Mouse (Mus musculus) testis, adult 2 months (tissue): Measurements from ENCODE around the gene Cntnap2. TPM values are rescaled to one million over a fixed set of nuclear protein-coding genes. Genes with fewer than 3 reads are reported as not detected.
"Not testable (repeated sequence)": the region's sequence is repeated elsewhere in the genome, so short reads cannot be mapped to it uniquely, and the experiment has no call there.

Experiments used
- H3K27ac ChIP-seq: fragments of 200-500 bp; 2 replicates; pipeline ENCODE4 v1.5.1; 2012; ENCODE audit warnings: low read depth, low read length; ENCODE audit not compliant: control insufficient read depth, insufficient read depth
- H3K27me3 ChIP-seq: fragments of 200-500 bp; 2 replicates; pipeline ENCODE4 v1.6.1; 2012; ENCODE audit warnings: mild to moderate bottlenecking, low read length, moderate library complexity; ENCODE audit not compliant: control insufficient read depth, insufficient read depth
- H3K36me3 ChIP-seq: fragments of 200-500 bp; 2 replicates; pipeline ENCODE4 v1.6.1; 2012; ENCODE audit warnings: mild to moderate bottlenecking, low read length; ENCODE audit not compliant: control insufficient read depth, insufficient read depth
- H3K4me1 ChIP-seq: fragments of 200-500 bp; 2 replicates; pipeline ENCODE4 v1.6.1; 2012; ENCODE audit warnings: low read length; ENCODE audit not compliant: control insufficient read depth, insufficient read depth
- H3K4me3 ChIP-seq: fragments of 200-500 bp; 2 replicates; pipeline ENCODE4 v1.5.1; 2012; ENCODE audit warnings: low read depth, mild to moderate bottlenecking, low read length, moderate library complexity, mixed read lengths; ENCODE audit not compliant: control insufficient read depth
- CTCF ChIP-seq: fragments of 200-500 bp; IDR thresholded peaks from 2 replicates; pipeline ENCODE4 v1.5.1; 2012; ENCODE audit warnings: low read depth, mild to moderate bottlenecking, inconsistent platforms, low read length, moderate library complexity; ENCODE audit not compliant: control insufficient read depth, insufficient read depth, insufficient replicate concordance
- POLR2A ChIP-seq: fragments of 200-500 bp; IDR thresholded peaks from 2 replicates; pipeline ENCODE4 v1.6.1; 2012; ENCODE audit warnings: low read depth, mild to moderate bottlenecking, inconsistent platforms, low read length, moderate library complexity; ENCODE audit not compliant: control insufficient read depth
- polyA plus RNA-seq: library from polyadenylated mRNA; depleted of rRNA; stranded (reverse); fragments of >200 nt; gene quantifications from 2 replicates; pipeline ENCODE4 v1.2.3, GENCODE M21; 2012

The Cntnap2 gene
- polyA plus RNA-seq, 1 experiment, result 49.6 TPM

GRCm38 (mm10) chr6:47109582-47110220 is 2050.5 kb downstream of the Cntnap2 start:
- no peak for TF ChIP-seq CTCF
- TF ChIP-seq POLR2A, result no peak
- Histone ChIP-seq H3K4me3 (no peak overlapping the region), H3K4me1 (no peaks in the 10 kb centered on the region), H3K27ac (no peak overlapping the region), H3K27me3 (no peaks in the 10 kb centered on the region), H3K36me3 (no peaks in the 10 kb centered on the region)

DNA sequence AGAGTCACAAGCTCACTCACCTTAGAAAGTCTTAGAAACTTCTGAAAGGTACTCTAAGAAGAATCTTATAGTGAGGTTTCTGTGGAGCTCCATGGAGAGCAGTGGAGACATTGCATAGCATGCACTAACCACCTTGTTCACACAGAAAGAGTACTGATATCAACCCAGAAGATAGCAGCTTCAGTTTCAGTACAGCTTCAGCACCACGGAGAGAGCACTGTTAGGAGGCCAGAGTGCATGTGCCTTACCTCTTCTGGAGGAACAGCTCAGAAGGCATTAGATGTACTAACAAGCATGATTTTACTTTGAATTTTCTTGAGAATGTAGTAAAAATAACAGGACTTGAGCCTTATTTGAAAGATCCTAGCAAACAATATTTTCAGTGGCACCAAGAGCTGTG is 2074.9 kb downstream of the Cntnap2 start:
- H3K4me3 ChIP-seq, H3K4me1 ChIP-seq, H3K27ac ChIP-seq, H3K36me3 ChIP-seq, H3K27me3 ChIP-seq: not testable (repeated sequence)

- H3K27ac ChIP-seq, H3K36me3 ChIP-seq, H3K4me3 ChIP-seq, H3K4me1 ChIP-seq, H3K27me3 ChIP-seq: not testable (repeated sequence)
Observed at GRCm38 (mm10) chr6:47153018-47153417, 2093.9 kb downstream of the Cntnap2 start.

- H3K36me3 ChIP-seq, H3K27me3 ChIP-seq, H3K27ac ChIP-seq, H3K4me1 ChIP-seq, H3K4me3 ChIP-seq: not testable (repeated sequence)
Observed at GRCm38 (mm10) chr6:47174580-47175294, 2115.6 kb downstream of the Cntnap2 start.

DNA sequence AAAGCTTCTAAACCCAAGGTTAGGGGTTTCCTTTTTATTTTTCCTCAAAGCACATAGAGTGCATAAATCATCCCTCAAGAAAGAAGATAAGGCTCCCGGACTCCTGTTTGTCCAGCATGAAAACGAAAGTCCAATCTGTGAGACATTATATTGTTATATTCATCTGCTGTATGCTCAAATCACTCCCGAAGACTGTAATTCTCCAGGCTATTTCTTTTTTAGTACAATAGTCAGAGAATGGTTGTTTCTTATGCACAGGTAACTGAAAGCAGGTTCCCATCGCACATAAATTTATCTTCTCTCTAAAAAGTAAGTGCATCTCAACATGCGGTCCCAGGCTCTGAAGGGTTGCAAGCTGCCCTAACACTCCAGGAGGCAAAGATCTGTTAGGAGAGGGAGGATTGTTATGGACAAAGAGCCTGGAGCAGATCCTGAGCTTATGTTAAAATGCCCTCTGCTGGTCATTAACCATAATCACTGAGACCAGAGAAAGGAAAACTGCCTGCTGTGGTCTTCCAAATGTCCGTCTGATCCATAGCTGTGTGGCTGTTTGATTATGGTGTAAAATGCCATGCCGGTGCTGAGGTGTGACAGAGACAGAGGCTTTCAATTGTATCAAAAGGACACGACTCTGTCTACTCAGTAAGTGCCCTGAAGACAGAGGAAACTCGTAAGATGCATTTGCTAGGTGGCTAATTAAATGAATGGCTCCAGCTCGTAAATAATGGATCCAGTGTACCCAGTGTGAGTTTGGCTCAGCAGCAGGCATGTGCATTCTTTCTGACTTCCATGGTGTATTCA is 2116.4 kb downstream of the Cntnap2 start:
- H3K4me1 ChIP-seq, H3K27ac ChIP-seq, H3K4me3 ChIP-seq, H3K36me3 ChIP-seq, H3K27me3 ChIP-seq: not testable (repeated sequence)

GRCm38 (mm10) chr6:47176157-47176555 is 2117.0 kb downstream of the Cntnap2 start:
- H3K27me3 ChIP-seq, H3K27ac ChIP-seq, H3K4me3 ChIP-seq, H3K4me1 ChIP-seq, H3K36me3 ChIP-seq: not testable (repeated sequence)

GRCm38 (mm10) chr6:47181372-47181771 is 2122.2 kb downstream of the Cntnap2 start:
- H3K27ac ChIP-seq, H3K36me3 ChIP-seq, H3K27me3 ChIP-seq, H3K4me3 ChIP-seq, H3K4me1 ChIP-seq: not testable (repeated sequence)

GRCm38 (mm10) chr6:47182252-47182651 is 2123.1 kb downstream of the Cntnap2 start:
- H3K36me3 ChIP-seq, result no peaks in the 10 kb centered on the region
- H3K27ac ChIP-seq, result no peak overlapping the region
- H3K27me3 ChIP-seq, result no peaks in the 10 kb centered on the region
- H3K4me3 ChIP-seq, result no peak overlapping the region
- TF ChIP-seq CTCF (no peak), POLR2A (no peak)
- H3K4me1 ChIP-seq, result no peaks in the 10 kb centered on the region
